Mouse (Mus musculus): ENCODE data around the gene Twnk. TPM values are rescaled to one million over a fixed set of nuclear protein-coding genes. Genes with fewer than 3 reads are reported as not detected.
A peak's percentile ranks its signal among the peaks of the same experiment; 100 is the strongest.
"Not testable (repeated sequence)": the region's sequence is repeated elsewhere in the genome, so short reads cannot be mapped to it uniquely, and the experiment has no call there.

Gene Twnk
- polyA plus RNA-seq, 1 experiment from 2014 or later, result 24.0 TPM

- H3K4me3 ChIP-seq, result no peak overlapping the region
- peaks cover 9% of the 10 kb centered on the region for H3K4me1 ChIP-seq
- WGBS, result 64% methylated on average over 19 of the region's 19 CpGs
- no peak for ATAC-seq (replicated peaks)
- no peak overlapping the region for H3K9ac ChIP-seq (replicated peaks)
- H3K36me3 ChIP-seq, result peaks cover 33% of the 10 kb centered on the region
- no peaks in the 10 kb centered on the region for H3K9me3 ChIP-seq
- no peaks in the 10 kb centered on the region for H3K27me3 ChIP-seq
- H3K4me2 ChIP-seq (replicated peaks), result no peak overlapping the region
- no peak overlapping the region for H3K27ac ChIP-seq (replicated peaks)
Observed at GRCm38 (mm10) chr19:45028746-45029145, 23.3 kb downstream of the Twnk start.

- peaks cover 27% of the 10 kb centered on the region for H3K36me3 ChIP-seq
- H3K4me2 ChIP-seq (replicated peaks), result no peak overlapping the region
- ATAC-seq (replicated peaks), result no peak
- no peaks in the 10 kb centered on the region for H3K9me3 ChIP-seq
- no peak overlapping the region for H3K9ac ChIP-seq (replicated peaks)
- WGBS, result 53% methylated on average over 8 of the region's 9 CpGs
- peaks cover 9% of the 10 kb centered on the region for H3K4me1 ChIP-seq
- H3K27me3 ChIP-seq, result no peaks in the 10 kb centered on the region
- H3K4me3 ChIP-seq, result no peak overlapping the region
- no peak overlapping the region for H3K27ac ChIP-seq (replicated peaks)
Observed at GRCm38 (mm10) chr19:45029571-45029970, 24.1 kb downstream of the Twnk start.

GRCm38 (mm10) chr19:45030111-45030510 is 24.6 kb downstream of the Twnk start:
- no peak; the same call in 1 of the 2 replicates for ATAC-seq (replicated peaks)
- no peak overlapping the region for H3K27ac ChIP-seq (replicated peaks)
- peaks cover 9% of the 10 kb centered on the region for H3K4me1 ChIP-seq
- no peaks in the 10 kb centered on the region for H3K9me3 ChIP-seq
- WGBS, result 35% methylated on average over 8 of the region's 8 CpGs
- no peak overlapping the region for H3K9ac ChIP-seq (replicated peaks)
- no peak overlapping the region for H3K4me3 ChIP-seq
- no peak overlapping the region for H3K4me2 ChIP-seq (replicated peaks)
- peaks cover 23% of the 10 kb centered on the region for H3K36me3 ChIP-seq
- H3K27me3 ChIP-seq, result no peaks in the 10 kb centered on the region

GRCm38 (mm10) chr19:45030746-45031693 is 25.6 kb downstream of the Twnk start:
- Histone ChIP-seq H3K4me3 (peak overlapping the region; percentile 21; the same call in 1 of the 2 replicates), H3K9me3 (no peaks in the 10 kb centered on the region), H3K4me1 (peaks cover 9% of the 10 kb centered on the region), H3K27ac (replicated peaks) (no peak overlapping the region), H3K36me3 (peaks cover 14% of the 10 kb centered on the region), H3K9ac (replicated peaks) (no peak overlapping the region; the same call in 1 of the 2 replicates), H3K27me3 (no peaks in the 10 kb centered on the region), H3K4me2 (replicated peaks) (peak overlapping the region; percentile 39)
- ATAC-seq (replicated peaks), result peak; percentile 49; the same call in 1 of the 2 replicates
- 38% methylated on average over 20 of the region's 20 CpGs for WGBS

GRCm38 (mm10) chr19:45031780-45032179 is 26.3 kb downstream of the Twnk start:
- peak; percentile 38; the same call in 1 of the 2 replicates for ATAC-seq (replicated peaks)
- H3K4me2 ChIP-seq (replicated peaks), result no peak overlapping the region
- WGBS, result 13% methylated on average over 4 of the region's 4 CpGs
- no peak overlapping the region for H3K4me3 ChIP-seq
- no peak overlapping the region for H3K9ac ChIP-seq (replicated peaks)
- no peaks in the 10 kb centered on the region for H3K27me3 ChIP-seq
- no peak overlapping the region for H3K27ac ChIP-seq (replicated peaks)
- peaks cover 9% of the 10 kb centered on the region for H3K4me1 ChIP-seq
- H3K9me3 ChIP-seq, result no peaks in the 10 kb centered on the region
- peaks cover 6% of the 10 kb centered on the region; the same call in 1 of the 2 replicates for H3K36me3 ChIP-seq

- Histone ChIP-seq H3K4me2 (replicated peaks) (no peak overlapping the region), H3K9ac (replicated peaks) (no peak overlapping the region)
- WGBS, result 51% methylated on average over 17 of the region's 17 CpGs
Observed at GRCm38 (mm10) chr19:45032570-45033332, 27.3 kb downstream of the Twnk start.

GRCm38 (mm10) chr19:45036867-45037266 is 31.4 kb downstream of the Twnk start:
- no peak for ATAC-seq (replicated peaks)
- Histone ChIP-seq H3K4me1 (no peaks in the 10 kb centered on the region; the same call in 1 of the 2 replicates), H3K4me3 (no peak overlapping the region), H3K9me3 (no peaks in the 10 kb centered on the region), H3K9ac (replicated peaks) (no peak overlapping the region), H3K27ac (replicated peaks) (no peak overlapping the region), H3K4me2 (replicated peaks) (no peak overlapping the region), H3K36me3 (no peaks in the 10 kb centered on the region), H3K27me3 (no peaks in the 10 kb centered on the region; the same call in 1 of the 2 replicates)
- WGBS, result 33% methylated on average over 16 of the region's 16 CpGs

More at GRCm38 (mm10) chr19:45032570-45033332, 27.3 kb downstream of the Twnk start:
- H3K36me3 ChIP-seq, result 0 out of 2 replicates have a peak, but pooled peaks cover under 1% of the 10 kb centered on the region
- no peaks in the 10 kb centered on the region for H3K9me3 ChIP-seq
- H3K4me1 ChIP-seq, result peaks cover 9% of the 10 kb centered on the region
- no peaks in the 10 kb centered on the region for H3K27me3 ChIP-seq
- no peak overlapping the region for H3K4me3 ChIP-seq
- ATAC-seq (replicated peaks), result no peak
- H3K27ac ChIP-seq (replicated peaks), result no peak overlapping the region

GRCm38 (mm10) chr19:45038198-45038597 is 32.7 kb downstream of the Twnk start:
- H3K27ac ChIP-seq (replicated peaks); H3K9me3 ChIP-seq; H3K36me3 ChIP-seq; H3K27me3 ChIP-seq; ATAC-seq (replicated peaks); H3K9ac ChIP-seq (replicated peaks); H3K4me1 ChIP-seq; H3K4me2 ChIP-seq (replicated peaks); H3K4me3 ChIP-seq: not testable (repeated sequence)
- 93% methylated on average over 7 of the region's 7 CpGs for WGBS

- Histone ChIP-seq H3K4me1 (no peaks in the 10 kb centered on the region), H3K9ac (replicated peaks) (no peak overlapping the region), H3K27ac (replicated peaks) (no peak overlapping the region), H3K27me3 (peaks cover under 1% of the 10 kb centered on the region), H3K4me3 (no peak overlapping the region), H3K9me3 (no peaks in the 10 kb centered on the region), H3K36me3 (no peaks in the 10 kb centered on the region), H3K4me2 (replicated peaks) (no peak overlapping the region)
- ATAC-seq (replicated peaks), result no peak
- WGBS, result 61% methylated on average over 13 of the region's 13 CpGs
Observed at GRCm38 (mm10) chr19:45040214-45040613, 34.8 kb downstream of the Twnk start.

GRCm38 (mm10) chr19:45044389-45044927 is 39.0 kb downstream of the Twnk start:
- Histone ChIP-seq H3K27ac (replicated peaks) (no peak overlapping the region), H3K4me1 (peaks cover 26% of the 10 kb centered on the region), H3K27me3 (peaks cover 8% of the 10 kb centered on the region), H3K9me3 (no peaks in the 10 kb centered on the region), H3K9ac (replicated peaks) (no peak overlapping the region), H3K36me3 (no peaks in the 10 kb centered on the region), H3K4me3 (no peak overlapping the region), H3K4me2 (replicated peaks) (no peak overlapping the region)
- 70% methylated on average over 11 of the region's 11 CpGs for WGBS
- ATAC-seq (replicated peaks), result no peak

GRCm38 (mm10) chr19:45045236-45045635 is 39.8 kb downstream of the Twnk start:
- no peak for ATAC-seq (replicated peaks)
- Histone ChIP-seq H3K27ac (replicated peaks) (no peak overlapping the region), H3K4me2 (replicated peaks) (no peak overlapping the region)

More at GRCm38 (mm10) chr19:45045236-45045635, 39.8 kb downstream of the Twnk start:
- Histone ChIP-seq H3K4me1 (peaks cover 34% of the 10 kb centered on the region), H3K36me3 (peaks cover 5% of the 10 kb centered on the region; the same call in 1 of the 2 replicates), H3K27me3 (peaks cover 8% of the 10 kb centered on the region), H3K9me3 (no peaks in the 10 kb centered on the region), H3K4me3 (no peak overlapping the region), H3K9ac (replicated peaks) (no peak overlapping the region)
- WGBS, result 56% methylated on average over 15 of the region's 15 CpGs
